18 mouse cellular contexts compared by ENCODE assay signal in genomic region chr13:109519966-109520646, GRCm38 (mm10).
"Had no signal": no experiment of that assay in that cellular context is flagged by ENCODE, and none has a peak within 500 bp of the region (broad histone marks: within the 10 kb centered on the region; RNA-seq: fewer than 3 reads in every experiment).

No protein-coding gene starts in this region.

- H3K27me3 ChIP-seq: lung, embryonic 15.5 days; megakaryocyte, embryonic 14.5 days; midbrain, embryonic 13.5 days; midbrain, embryonic 15.5 days; neural tube, embryonic 13.5 days; neural tube, embryonic 15.5 days had no signal

- H3K9ac ChIP-seq: lung, embryonic 15.5 days; midbrain, embryonic 13.5 days; midbrain, embryonic 15.5 days; neural tube, embryonic 13.5 days; neural tube, embryonic 15.5 days had no signal

- ATAC-seq: lung, postnatal 0 days; midbrain, embryonic 13.5 days; midbrain, embryonic 15.5 days had no signal

- H3K9me3 ChIP-seq: lung, embryonic 15.5 days; megakaryocyte, embryonic 14.5 days; midbrain, embryonic 13.5 days; midbrain, embryonic 15.5 days; neural tube, embryonic 13.5 days; neural tube, embryonic 15.5 days had no signal

- H3K36me3 ChIP-seq: lung, embryonic 15.5 days; midbrain, embryonic 13.5 days; midbrain, embryonic 15.5 days; neural tube, embryonic 13.5 days; neural tube, embryonic 15.5 days had no signal

- H3K27ac ChIP-seq: lung, embryonic 15.5 days; macrophage; midbrain, embryonic 13.5 days; midbrain, embryonic 15.5 days; neural tube, embryonic 13.5 days; neural tube, embryonic 15.5 days had no signal

- H3K4me3 ChIP-seq: lung, embryonic 15.5 days; megakaryocyte, embryonic 14.5 days; midbrain, embryonic 13.5 days; midbrain, embryonic 15.5 days; neural tube, embryonic 13.5 days; neural tube, embryonic 15.5 days had no signal

- H3K4me2 ChIP-seq: lung, embryonic 15.5 days; midbrain, embryonic 11.5 days; midbrain, embryonic 13.5 days; midbrain, embryonic 15.5 days; neural tube, embryonic 13.5 days; neural tube, embryonic 15.5 days had no signal

- DNase-seq: lung, adult 2 months; lung, postnatal 36 days; retina, postnatal 1 day; right cerebral cortex, adult 18-20 months; right cerebral cortex, postnatal 25 days; right cerebral cortex, postnatal 4 days; thymus, adult 18-20 months; thymus, postnatal 14 days; thymus, postnatal 36 days had no signal

- H3K4me1 ChIP-seq: lung, embryonic 15.5 days; megakaryocyte, embryonic 14.5 days; midbrain, embryonic 15.5 days; neural tube, embryonic 13.5 days; neural tube, embryonic 15.5 days had no signal
